Mouse (Mus musculus) cerebellum, postnatal 10 days (tissue): ENCODE measurements around the gene 2310034G01Rik.

ENCODE experiments used
- DNase-seq, 2 experiments: peaks; one replicate each; pipeline ENCODE4 v3.0.0; 2021; ENCODE audit warnings: mixed read lengths in 2 of 2

Gene 2310034G01Rik

GRCm38 (mm10) chr19:46314872-46315742 lies 35.0 kb downstream of the 2310034G01Rik start:
- peak in 1 of 2 experiments; percentile 3 for DNase-seq

GRCm38 (mm10) chr19:46314151-46314601 lies 35.9 kb downstream of the 2310034G01Rik start:
- DNase-seq: peak; percentile 27 to 28

- DNase-seq: no peak
These were observed 36.5 kb downstream of the 2310034G01Rik start for GRCm38 (mm10) chr19:46313591-46313990.

GRCm38 (mm10) chr19:46313116-46313515 lies 37.0 kb downstream of the 2310034G01Rik start:
- DNase-seq: no peak

GRCm38 (mm10) chr19:46312566-46312965 lies 37.5 kb downstream of the 2310034G01Rik start:
- DNase-seq: peak in 1 of 2 experiments; percentile 7

- no peak for DNase-seq
These were observed 38.8 kb downstream of the 2310034G01Rik start for GRCm38 (mm10) chr19:46311341-46311740.

GRCm38 (mm10) chr19:46310312-46310865 lies 39.7 kb downstream of the 2310034G01Rik start:
- DNase-seq: no peak

- DNase-seq: peak in 1 of 2 experiments; percentile 16
These were observed 40.3 kb downstream of the 2310034G01Rik start for GRCm38 (mm10) chr19:46309651-46310305.

GRCm38 (mm10) chr19:46308706-46309435 lies 41.2 kb downstream of the 2310034G01Rik start:
- DNase-seq: peak; percentile 97

GRCm38 (mm10) chr19:46308303-46308702 lies 41.8 kb downstream of the 2310034G01Rik start:
- peak in 1 of 2 experiments; percentile 8 for DNase-seq

- peak in 1 of 2 experiments; percentile 20 for DNase-seq
These were observed 42.3 kb downstream of the 2310034G01Rik start for GRCm38 (mm10) chr19:46307781-46308180.

GRCm38 (mm10) chr19:46306751-46307289 lies 43.3 kb downstream of the 2310034G01Rik start:
- DNase-seq: no peak

- no peak for DNase-seq
These were observed 43.9 kb downstream of the 2310034G01Rik start for GRCm38 (mm10) chr19:46306268-46306610.

GRCm38 (mm10) chr19:46305432-46306267 lies 44.5 kb downstream of the 2310034G01Rik start:
- DNase-seq: peak; percentile 67 to 79

GRCm38 (mm10) chr19:46304908-46305333 lies 45.2 kb downstream of the 2310034G01Rik start:
- peak in 1 of 2 experiments; percentile 33 for DNase-seq

- DNase-seq: peak; percentile 89 to 91
These were observed 45.8 kb downstream of the 2310034G01Rik start, which contains the start of gene Nfkb2 for GRCm38 (mm10) chr19:46304216-46304841. Gene Nfkb2, plus strand, starts transcription at chr19:46304320.

GRCm38 (mm10) chr19:46303251-46304215 lies 46.6 kb downstream of the 2310034G01Rik start:
- DNase-seq: no peak

GRCm38 (mm10) chr19:46302551-46302950 lies 47.6 kb downstream of the 2310034G01Rik start:
- no peak for DNase-seq

GRCm38 (mm10) chr19:46300294-46301045 lies 49.6 kb downstream of the 2310034G01Rik start:
- no peak for DNase-seq
